Mouse (Mus musculus): ENCODE measurements around the gene Catsperg1.

GRCm38 (mm10) chr7:29168791-29169230 is 45.0 kb downstream of the Catsperg1 start:
- TF ChIP-seq CTCF (IDR thresholded peaks at IDR 0.05; ENCODE audit: low read depth, low read length) (no peak), POLR2A (IDR thresholded peaks at IDR 0.05; ENCODE audit: insufficient read depth, low read length) (no peak)
